Mouse (Mus musculus) stomach, embryonic 14.5 days (tissue): ENCODE data around the gene Nvl. TPM values are rescaled to one million over a fixed set of nuclear protein-coding genes. Genes with fewer than 3 reads are reported as not detected.

ENCODE experiments used
- ATAC-seq: fragments of 200-750 bp; cut with Nextera tagmentation; 2 replicates; pipeline ENCODE4 v1.8.0; 2017; ENCODE audit warnings: low read depth, moderate TSS enrichment; ENCODE audit not compliant: insufficient number of reproducible peaks, insufficient read depth, low FRiP score
- H3K27ac ChIP-seq: fragments of 300-500 bp; sonication (generic); 2 replicates; pipeline ENCODE4 v1.5.1; 2014; ENCODE audit warnings: mild to moderate bottlenecking, low read length, moderate library complexity, mixed read lengths
- H3K27me3 ChIP-seq: fragments of 300-500 bp; sonication (generic); 2 replicates; pipeline ENCODE4 v1.6.1; 2014; ENCODE audit warnings: low read length, control low read depth, mixed read lengths; ENCODE audit not compliant: control insufficient read depth, insufficient read depth
- H3K36me3 ChIP-seq: fragments of 300-500 bp; sonication (generic); 2 replicates; pipeline ENCODE4 v1.6.1; 2014; ENCODE audit warnings: mild to moderate bottlenecking, control low read depth, low read length, moderate library complexity, mixed read lengths; ENCODE audit not compliant: control insufficient read depth, insufficient read depth
- H3K4me1 ChIP-seq: fragments of 300-500 bp; sonication (generic); 2 replicates; pipeline ENCODE4 v1.6.1; 2014; ENCODE audit warnings: low read length, control low read depth, mixed read lengths; ENCODE audit not compliant: control insufficient read depth, insufficient read depth
- H3K4me2 ChIP-seq: fragments of 300-500 bp; sonication (generic); replicated peaks from 2 replicates; pipeline ENCODE4 v1.6.1; 2014; ENCODE audit warnings: low read depth, low read length, control low read depth
- H3K4me3 ChIP-seq: fragments of 300-500 bp; sonication (generic); 2 replicates; pipeline ENCODE4 v1.5.1; 2014; ENCODE audit warnings: low read depth, low read length, control low read depth
- H3K9ac ChIP-seq: fragments of 300-500 bp; sonication (generic); replicated peaks from 2 replicates; pipeline ENCODE4 v1.6.1; 2014; ENCODE audit warnings: low read depth, mild to moderate bottlenecking, control low read depth, low read length, moderate library complexity, mixed read lengths
- H3K9me3 ChIP-seq: fragments of 300-500 bp; sonication (generic); 2 replicates; pipeline ENCODE4 v1.6.1; 2016; ENCODE audit warnings: low read depth, low read length, control low read depth; ENCODE audit not compliant: control insufficient read depth
- WGBS: fragments of 180-500 bp; shearing (Covaris S2); extraction: QIAGEN DNeasy Blood & Tissue Kit; methylation state at CpG from one replicate; pipeline ENCODE4 v1.1.7; 2014; 5-methylcytosine and 5-hydroxymethylcytosine counted together
- polyA plus RNA-seq: library from polyadenylated mRNA; unstranded; fragments of >200 nt; fragmentation: Nextera tagmentation; extraction: Ambion mirVana; gene quantifications from 2 replicates; pipeline ENCODE4 v1.2.1, GENCODE M21; 2014

Gene Nvl
- polyA plus RNA-seq, 1 experiment from 2014 or later: 45.0 TPM

GRCm38 (mm10) chr1:181061784-181062485, 82.1 kb downstream of the Nvl start:
- Histone ChIP-seq H3K9me3 (no peaks in the 10 kb centered on the region), H3K4me3 (no peak overlapping the region), H3K4me2 (no peak overlapping the region), H3K4me1 (no peaks in the 10 kb centered on the region), H3K27me3 (no peaks in the 10 kb centered on the region), H3K36me3 (no peaks in the 10 kb centered on the region), H3K27ac (no peak overlapping the region), H3K9ac (no peak overlapping the region)
- WGBS: 59% methylated on average over 3 of the region's 3 CpGs
- no peak for ATAC-seq

GRCm38 (mm10) chr1:181052898-181053297, 91.1 kb downstream of the Nvl start:
- Histone ChIP-seq H3K9me3 (no peaks in the 10 kb centered on the region), H3K4me3 (no peak overlapping the region), H3K27me3 (no peaks in the 10 kb centered on the region), H3K4me1 (no peaks in the 10 kb centered on the region), H3K27ac (no peak overlapping the region), H3K36me3 (no peaks in the 10 kb centered on the region), H3K9ac (no peak overlapping the region), H3K4me2 (no peak overlapping the region)
- 74% methylated on average over 4 of the region's 4 CpGs for WGBS
- ATAC-seq: no peak

- Histone ChIP-seq H3K36me3 (no peaks in the 10 kb centered on the region), H3K4me2 (no peak within 1 kb of the TSS), H3K27ac (no peak within 1 kb of the TSS), H3K9ac (no peak within 1 kb of the TSS), H3K27me3 (no peaks in the 10 kb centered on the region), H3K4me1 (no peaks in the 10 kb centered on the region), H3K9me3 (no peaks in the 10 kb centered on the region), H3K4me3 (no peak within 1 kb of the TSS)
- ATAC-seq: no peak
- WGBS: 75% methylated on average over 6 of the region's 6 CpGs
Measured at GRCm38 (mm10) chr1:181050937-181051336, 93.1 kb downstream of the Nvl start, which contains the start of gene 9130409I23Rik. TSS of gene 9130409I23Rik (plus strand) at chr1:181051237.

GRCm38 (mm10) chr1:181049328-181049842, 94.6 kb downstream of the Nvl start:
- Histone ChIP-seq H3K9ac (no peak overlapping the region), H3K4me1 (no peaks in the 10 kb centered on the region), H3K9me3 (no peaks in the 10 kb centered on the region), H3K4me2 (no peak overlapping the region), H3K36me3 (no peaks in the 10 kb centered on the region), H3K27ac (no peak overlapping the region), H3K4me3 (no peak overlapping the region), H3K27me3 (no peaks in the 10 kb centered on the region)
- no peak for ATAC-seq

- WGBS: 59% methylated on average over 1 of the region's 1 CpGs
Measured at GRCm38 (mm10) chr1:181047520-181047919, 96.5 kb downstream of the Nvl start.

GRCm38 (mm10) chr1:181039652-181040051, 104.4 kb downstream of the Nvl start:
- ATAC-seq: no peak
- WGBS: 13% methylated on average over 4 of the region's 4 CpGs
- Histone ChIP-seq H3K9me3 (no peaks in the 10 kb centered on the region), H3K9ac (no peak overlapping the region), H3K27me3 (no peaks in the 10 kb centered on the region), H3K36me3 (no peaks in the 10 kb centered on the region), H3K4me1 (no peaks in the 10 kb centered on the region), H3K27ac (no peak overlapping the region), H3K4me2 (no peak overlapping the region; the same call in 1 of the 2 replicates), H3K4me3 (no peak overlapping the region)

More at GRCm38 (mm10) chr1:181047520-181047919, 96.5 kb downstream of the Nvl start:
- Histone ChIP-seq H3K4me2 (no peak overlapping the region), H3K4me3 (no peak overlapping the region), H3K9ac (no peak overlapping the region), H3K4me1 (no peaks in the 10 kb centered on the region), H3K36me3 (no peaks in the 10 kb centered on the region), H3K9me3 (no peaks in the 10 kb centered on the region), H3K27ac (no peak overlapping the region), H3K27me3 (no peaks in the 10 kb centered on the region)
- ATAC-seq: no peak

GRCm38 (mm10) chr1:181037623-181038022, 106.4 kb downstream of the Nvl start:
- Histone ChIP-seq H3K4me3 (no peak overlapping the region), H3K36me3 (no peaks in the 10 kb centered on the region), H3K9me3 (no peaks in the 10 kb centered on the region), H3K27me3 (no peaks in the 10 kb centered on the region), H3K9ac (no peak overlapping the region), H3K27ac (no peak overlapping the region), H3K4me1 (no peaks in the 10 kb centered on the region), H3K4me2 (no peak overlapping the region)
- 62% methylated on average over 4 of the region's 4 CpGs for WGBS
- ATAC-seq: no peak
